Mouse (Mus musculus) urinary bladder, adult 2 months (tissue): Measurements from ENCODE around the gene Lmln. TPM values are rescaled to one million over a fixed set of nuclear protein-coding genes. Genes with fewer than 3 reads are reported as not detected.
"Not testable (repeated sequence)": the region's sequence is repeated elsewhere in the genome, so short reads cannot be mapped to it uniquely, and the experiment has no call there.

Experiments used
- DNase-seq: peaks from one replicate; pipeline ENCODE4 v3.0.0; 2022; ENCODE audit warnings: low spot score
- polyA plus RNA-seq: library from polyadenylated mRNA; depleted of rRNA; stranded (reverse); fragments of >200 nt; gene quantifications from 2 replicates; pipeline ENCODE4 v1.2.3, GENCODE M21; 2012

Gene Lmln
- polyA plus RNA-seq, 1 experiment: 1.8 TPM

DNA sequence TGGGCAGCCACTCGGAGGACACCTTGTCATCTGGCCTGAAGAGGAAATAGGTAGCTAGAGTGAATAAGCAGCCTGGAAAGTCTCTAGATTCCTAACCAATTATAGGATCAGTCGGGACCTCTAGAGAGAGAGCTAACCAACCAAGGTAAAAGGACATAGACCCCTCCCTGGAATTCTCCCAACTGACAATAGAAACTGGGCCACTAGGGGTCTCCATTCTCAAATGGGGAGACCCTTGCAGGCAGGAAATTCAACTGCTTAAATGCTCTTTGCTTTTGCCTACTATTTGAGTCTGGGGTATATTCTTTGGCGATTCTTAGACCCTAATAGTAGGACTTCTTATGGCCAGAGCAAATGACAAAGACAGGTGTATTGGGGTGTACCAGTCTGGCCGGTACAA is 72.8 kb downstream of the Lmln start:
- no peak for DNase-seq

DNA sequence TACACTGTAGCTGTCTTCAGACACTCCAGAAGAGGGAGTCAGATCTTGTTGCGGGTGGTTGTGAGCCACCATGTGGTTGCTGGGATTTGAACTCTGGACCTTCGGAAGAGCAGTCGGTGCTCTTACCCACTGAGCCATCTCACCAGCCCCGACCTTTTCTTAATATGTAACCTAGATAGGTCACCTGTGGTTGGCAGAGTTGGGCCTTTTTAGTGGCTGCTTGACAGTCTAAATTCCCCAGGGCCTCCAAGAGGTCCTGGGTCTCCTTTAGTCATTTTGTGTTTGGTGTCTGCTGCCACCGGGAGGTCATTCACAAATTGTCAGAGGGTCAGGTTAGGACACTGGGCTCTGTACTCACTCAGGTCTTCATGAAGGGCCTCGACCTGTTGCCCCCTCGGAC is 76.7 kb downstream of the Lmln start:
- not testable (repeated sequence) for DNase-seq

DNA sequence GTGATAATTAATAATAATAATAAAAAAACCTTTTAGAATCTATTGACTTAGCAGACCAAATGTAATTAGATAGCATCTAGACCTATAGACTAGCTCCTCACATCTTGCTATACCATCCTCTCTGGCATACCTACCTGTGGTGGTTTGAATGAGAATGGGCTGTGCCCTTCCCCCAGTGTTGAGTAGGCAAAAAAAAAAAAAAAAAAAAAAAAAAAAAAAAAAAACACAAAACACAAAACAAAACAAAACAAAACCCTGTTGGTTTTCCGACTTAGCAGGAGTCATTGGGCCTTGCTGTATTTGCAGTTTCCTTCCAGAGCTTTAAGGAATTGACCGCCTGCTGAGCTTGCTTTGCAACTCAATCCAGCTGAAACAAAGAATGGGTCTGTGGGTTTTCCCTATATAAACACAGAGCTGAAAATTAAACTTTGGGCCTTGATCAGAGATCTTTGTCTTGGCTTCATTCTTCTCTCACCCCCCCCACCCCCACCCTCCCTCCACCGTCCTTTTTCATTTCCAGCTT is 79.5 kb downstream of the Lmln start:
- DNase-seq: no peak

DNA sequence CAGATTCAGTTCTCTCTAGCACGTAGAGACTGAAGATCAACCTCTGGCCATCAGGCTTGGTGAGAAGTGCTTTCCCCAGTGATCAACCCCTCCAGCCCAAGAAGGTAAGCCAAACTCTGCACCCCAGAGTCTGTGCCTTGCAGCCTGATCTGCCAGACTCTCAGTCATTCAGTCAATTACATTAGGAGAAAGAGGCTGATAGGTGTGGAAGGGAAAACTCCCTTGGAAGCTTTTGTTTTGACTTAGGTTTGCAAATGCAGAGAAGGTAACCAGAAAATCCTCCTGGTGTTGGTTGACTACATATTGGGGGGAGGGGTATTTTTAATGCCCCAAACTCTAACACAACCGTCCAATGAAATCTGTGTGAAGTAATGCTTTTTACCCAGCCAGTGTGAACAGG is 81.1 kb downstream of the Lmln start:
- DNase-seq: no peak

DNA sequence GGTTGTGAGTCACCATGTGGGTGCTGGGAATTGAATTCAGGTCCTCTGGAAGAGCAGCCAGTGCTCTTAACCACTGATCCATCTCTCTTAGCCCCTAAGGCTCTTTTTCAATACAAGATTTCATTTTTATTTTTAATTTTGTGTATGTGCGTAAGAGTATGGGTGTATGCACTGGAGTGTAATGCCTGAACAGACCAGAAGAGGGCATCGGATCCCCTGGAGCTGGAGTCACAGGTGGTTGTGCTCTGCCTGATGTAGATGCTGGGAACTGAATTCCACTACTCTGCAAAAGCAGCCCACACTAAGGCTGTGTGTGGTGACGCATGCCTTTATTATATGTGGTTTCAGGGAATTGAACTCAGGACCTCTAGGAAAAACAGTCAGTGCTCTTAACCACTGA is 83.9 kb downstream of the Lmln start:
- no peak for DNase-seq

DNA sequence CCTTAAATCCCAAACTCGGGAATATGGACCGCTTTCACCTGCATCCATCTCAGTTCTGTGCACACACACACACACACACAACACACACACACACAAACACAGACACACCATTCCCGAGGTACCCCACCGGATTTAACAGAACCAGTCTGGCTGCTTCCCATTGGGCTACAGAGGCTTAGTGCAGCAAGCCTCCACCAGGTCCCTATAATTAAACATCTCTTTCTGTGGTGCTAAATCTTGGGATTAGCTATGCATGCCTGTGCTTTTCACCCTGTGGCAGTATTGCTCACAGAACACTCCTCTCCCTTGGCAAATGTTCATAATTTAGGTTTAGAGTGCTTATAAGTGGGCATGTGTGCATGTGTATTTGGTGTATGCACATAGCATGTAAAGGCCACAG is 85.8 kb downstream of the Lmln start:
- DNase-seq: no peak

DNA sequence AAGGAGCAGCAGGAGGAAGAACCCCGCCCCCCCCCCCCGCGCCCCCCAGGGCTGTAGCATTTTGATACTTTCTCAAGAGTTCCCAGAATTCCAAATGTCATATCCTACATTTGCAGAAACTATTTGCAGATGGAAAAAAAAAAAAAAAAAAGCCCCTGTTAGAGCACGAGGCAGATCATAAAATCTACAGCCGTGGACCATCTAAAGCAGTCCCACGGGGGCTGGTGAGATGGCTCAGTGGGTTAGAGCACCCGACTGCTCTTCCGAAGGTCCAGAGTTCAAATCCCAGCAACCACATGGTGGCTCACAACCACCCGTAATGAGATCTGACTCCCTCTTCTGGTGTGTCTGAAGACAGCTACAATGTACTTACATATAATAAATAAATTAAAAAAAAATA is 88.6 kb downstream of the Lmln start:
- DNase-seq: not testable (repeated sequence)

DNA sequence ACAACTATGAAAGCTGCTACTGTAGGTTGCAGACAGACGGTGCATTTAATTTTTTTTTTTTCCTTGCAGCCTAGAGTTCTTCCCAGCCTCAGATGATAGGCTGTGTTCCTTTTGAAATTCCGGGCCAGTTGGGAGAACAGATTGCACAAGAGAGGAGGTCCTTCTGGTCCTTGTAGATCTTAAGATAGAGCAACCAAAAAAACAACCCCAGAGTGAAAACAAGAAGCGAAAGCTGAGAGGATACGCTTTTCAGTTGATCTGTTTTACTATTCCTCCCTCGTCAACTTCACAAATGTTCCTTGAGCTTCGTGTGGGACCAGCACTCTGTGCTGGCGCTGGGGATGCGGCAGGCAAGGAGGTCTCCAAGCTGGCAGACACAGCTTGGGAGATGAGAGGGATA is 89.2 kb downstream of the Lmln start:
- DNase-seq: no peak

DNA sequence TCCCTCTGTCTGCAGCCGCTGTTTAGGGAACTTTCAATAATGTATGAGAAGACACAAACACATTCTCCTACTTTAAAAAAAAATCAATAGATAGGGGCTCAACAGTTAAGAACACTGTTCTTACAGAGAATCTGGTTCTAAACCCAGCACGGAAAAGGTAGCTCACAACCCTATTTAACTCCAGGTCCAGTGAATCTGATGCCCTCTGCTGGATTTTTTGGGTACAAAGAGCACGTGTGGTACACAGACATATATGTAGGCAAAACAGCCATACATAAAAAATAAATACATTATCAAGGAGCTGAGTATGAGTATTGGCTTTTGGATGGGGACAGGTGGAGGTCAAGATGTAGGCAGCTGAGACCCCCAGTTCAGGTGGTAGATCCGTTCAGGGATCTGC is 92.7 kb downstream of the Lmln start:
- DNase-seq: no peak

DNA sequence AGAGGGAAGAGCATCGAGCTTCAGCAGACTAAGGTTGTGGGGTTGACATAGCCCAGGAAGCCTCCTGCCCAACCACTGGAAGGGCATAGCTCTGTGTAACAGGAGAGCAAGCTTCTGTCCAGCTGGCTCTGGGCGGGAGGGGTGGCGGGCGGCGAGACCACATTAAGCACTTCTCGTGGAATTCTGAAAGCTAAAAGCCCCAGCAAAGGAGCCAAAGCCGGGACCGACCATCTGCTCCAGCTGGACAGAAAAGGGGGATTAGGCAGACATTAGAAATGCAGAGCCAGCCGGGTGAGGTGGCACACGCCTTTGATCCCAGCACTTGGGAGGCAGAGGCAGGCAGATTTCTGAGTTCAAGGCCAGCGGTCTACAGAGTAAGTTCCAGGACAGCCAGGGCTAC is 95.7 kb downstream of the Lmln start:
- DNase-seq: no peak

DNA sequence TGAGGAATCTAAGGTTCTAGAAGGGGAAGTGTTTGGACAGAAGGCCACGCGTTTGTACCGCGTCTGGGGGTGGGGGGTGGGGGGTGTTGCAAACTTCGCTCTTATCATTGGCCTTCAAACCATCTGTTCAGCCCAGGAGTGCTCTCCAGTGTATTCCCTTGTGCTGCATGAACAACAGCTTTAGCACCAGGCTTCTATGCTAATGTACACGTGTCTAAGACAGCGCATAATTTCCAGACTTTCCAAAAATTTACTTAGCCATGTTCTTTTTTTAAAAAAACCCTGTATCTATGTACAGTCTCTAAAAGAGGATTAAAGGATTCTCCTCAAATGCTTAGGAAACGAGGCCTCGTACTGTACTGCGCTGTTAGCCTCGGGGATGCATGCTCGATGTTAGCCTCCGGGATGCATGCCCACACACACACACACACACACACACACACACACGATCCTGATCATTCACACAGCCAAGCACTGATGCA is 96.3 kb downstream of the Lmln start:
- DNase-seq: no peak

DNA sequence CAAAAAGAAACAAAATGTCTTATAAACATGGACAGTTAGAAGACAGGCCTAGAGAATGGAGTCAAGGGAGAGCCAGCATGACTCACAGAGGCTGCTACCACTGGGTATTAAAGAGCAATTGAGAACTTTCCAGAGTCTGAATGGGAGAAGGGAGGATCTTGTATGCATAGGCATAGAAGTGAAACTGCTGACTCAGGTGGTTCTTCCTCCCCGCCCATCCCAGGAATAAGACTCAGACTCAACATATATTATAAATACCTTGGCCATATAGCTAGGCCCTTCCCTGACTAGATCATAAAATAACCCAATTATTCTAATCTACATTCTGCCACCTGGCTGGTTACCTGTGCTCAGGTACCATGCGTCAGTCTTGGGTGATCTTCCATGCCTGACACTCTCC is 97.0 kb downstream of the Lmln start:
- no peak for DNase-seq

DNA sequence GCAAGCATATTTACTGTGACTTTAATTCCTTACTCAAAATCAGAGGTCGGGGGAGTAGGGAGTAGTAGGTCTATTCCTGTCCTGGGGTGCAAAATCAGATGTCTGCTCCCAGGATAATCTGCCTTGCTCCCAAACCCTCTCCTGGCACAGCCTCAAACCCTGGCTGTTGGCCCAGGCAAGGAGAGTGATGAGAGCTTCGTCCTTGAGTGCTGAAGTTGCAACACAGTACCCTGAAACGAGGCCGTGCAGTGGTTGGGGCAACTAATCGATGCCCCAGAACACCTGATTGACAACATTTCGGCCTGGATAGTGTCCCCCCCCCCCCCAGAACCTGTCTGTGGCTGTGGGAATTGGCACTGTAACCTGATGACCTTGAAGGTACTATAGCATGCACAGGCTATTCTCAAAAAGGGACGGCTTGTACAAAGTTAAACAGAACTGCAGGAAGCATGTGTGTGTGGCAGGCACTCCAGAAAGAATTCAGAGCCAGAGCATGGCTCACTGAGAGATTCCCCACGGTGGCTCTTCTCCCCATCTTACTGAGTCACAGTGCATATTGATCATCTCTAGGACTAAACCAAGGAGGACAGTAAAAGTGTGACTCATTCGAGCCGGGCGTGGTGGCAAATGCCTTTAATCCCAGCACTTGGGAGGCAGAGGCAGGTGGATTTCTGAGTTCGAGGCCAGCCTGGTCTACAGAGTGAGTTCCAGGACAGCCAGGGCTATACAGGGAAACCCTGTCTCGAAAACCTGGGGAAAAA is 101.2 kb downstream of the Lmln start:
- DNase-seq: no peak

DNA sequence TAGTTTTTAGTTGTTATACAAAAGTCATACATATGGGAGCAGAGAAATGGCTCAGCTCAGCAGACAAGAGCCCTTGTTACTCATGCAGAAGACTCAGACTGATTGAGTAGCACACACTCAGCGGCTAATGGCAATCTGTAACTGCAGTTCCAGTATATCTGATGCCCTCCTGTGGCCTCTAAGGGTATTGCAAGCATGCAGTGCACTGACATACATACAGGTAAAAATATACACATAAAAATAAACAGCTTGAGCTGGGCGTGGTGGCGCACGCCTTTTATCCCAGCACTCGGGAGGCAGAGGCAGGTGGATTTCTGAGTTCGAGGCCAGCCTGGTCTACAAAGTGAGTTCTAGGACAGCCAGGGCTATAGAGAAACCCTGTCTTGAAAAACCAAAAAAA is 104.0 kb downstream of the Lmln start:
- not testable (repeated sequence) for DNase-seq

DNA sequence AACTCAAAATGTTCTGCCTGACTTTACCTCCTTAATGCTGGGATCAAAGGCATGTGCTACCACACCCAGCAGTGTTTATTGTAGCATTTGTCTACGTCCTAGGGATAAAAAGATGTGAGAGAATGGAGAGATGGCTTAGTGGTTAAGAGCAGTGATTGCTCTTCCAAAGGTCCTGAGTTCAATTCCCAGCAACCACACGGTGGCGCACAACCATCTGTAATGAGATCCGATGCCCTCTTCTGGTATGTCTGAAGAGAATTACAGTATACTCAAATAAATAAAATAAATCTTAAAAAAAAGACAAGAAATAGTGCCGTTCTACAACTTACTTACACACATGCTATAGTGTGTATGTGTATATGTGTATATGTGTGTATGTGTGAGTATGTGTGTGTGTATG is 105.2 kb downstream of the Lmln start:
- no peak for DNase-seq

DNA sequence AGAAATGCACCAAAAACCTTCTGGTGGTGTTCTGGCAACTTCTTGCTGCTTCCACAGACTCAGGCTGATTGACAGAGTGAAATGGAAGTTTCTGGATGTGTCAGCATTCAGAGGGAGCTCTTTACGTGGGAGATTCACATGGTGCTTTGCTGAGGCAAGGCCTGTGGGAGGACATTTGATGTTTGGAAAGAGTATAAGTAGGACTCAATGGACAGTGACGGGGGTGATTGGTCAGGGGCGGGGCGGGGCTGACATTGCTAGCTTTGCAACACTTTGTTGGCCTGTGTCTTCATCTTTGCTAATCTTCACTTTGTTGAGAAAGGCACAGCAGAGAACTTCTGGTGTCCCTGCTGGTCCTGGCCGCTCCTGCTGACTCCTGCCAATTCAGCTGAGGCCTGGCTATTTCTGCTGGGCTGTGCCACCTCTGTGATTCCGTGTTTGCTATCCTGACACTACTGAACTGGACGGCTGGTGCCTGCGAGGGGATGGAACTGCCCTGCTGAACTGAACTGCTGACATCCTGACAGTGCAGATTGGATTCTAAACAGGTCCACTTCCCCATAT is 107.2 kb downstream of the Lmln start:
- no peak for DNase-seq

DNA sequence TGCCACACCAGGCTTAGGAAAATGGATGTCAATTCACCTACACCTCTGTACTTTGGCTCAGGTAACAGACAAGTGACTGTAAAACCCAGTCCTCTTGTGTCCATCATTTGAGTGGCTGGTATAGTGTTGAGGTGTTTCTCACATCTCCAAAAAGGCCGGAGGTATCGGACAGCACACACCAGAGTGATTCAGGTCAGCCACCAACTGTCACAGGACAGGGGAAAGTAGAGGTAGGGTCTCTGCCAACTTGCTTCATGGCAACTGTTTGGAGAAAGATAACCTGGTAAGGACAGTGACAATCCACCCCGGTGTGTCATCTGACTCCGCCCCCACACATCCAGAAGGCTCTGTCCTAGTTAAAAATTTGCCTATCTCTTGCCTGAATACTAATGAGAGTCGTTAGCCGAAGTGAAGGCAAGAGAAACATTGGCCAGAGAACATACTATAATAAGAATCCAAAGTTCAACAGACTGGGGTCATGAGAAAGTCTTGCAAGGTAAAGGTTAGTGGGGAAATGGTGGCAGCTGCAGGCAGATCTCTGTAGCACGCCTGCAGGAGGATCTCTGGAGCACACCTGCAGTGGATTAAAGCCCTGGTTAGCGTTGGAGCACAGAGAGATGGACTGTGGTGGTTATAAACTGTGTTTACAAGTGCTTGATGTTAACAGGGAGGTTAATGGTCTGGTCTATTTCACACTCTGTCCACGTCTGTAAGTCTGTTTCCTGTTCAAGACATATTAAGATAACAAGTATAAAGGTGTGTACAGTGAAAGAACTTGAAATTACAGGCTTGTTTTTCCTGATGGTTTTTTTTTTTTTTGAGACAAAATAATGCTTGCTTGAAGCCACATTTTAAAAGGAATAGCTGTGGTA is 108.6 kb downstream of the Lmln start:
- no peak for DNase-seq

DNA sequence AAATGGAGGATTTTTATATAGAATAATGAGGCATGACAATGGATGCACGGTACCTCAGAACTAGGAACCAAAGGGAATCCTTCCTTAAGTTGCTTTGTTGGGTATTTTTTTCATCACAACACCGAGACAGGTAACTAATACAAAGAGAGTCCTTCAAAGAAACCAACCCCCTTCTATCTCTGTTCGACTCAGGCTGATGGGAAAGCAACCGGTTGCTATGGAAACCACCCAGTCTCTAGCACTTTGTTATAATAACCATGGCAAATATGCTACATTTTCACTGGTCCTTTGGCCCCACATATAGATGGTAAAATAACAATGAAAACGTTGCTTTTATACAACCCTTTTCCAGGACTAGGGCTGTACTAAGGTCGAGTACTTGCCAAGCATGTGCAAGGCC is 109.5 kb downstream of the Lmln start:
- DNase-seq: no peak

DNA sequence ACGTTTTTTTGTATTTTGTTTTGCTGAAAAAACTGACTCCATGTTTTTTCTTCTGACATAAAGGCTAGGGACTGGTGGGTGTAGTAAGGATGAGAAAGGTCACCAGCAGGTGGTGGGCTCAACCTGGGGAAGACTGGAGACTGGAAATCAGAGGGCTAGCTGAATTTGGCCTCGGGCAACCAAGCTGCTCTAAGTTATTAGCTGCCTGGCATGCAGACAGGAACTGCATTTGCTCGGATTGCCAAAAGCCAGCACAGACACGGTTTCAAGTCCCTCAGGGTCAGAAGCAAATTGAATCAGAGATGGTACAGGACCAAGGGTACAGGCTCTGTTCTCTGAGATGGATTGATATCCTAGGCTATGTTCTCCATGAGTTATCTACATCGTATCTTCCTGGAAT is 110.8 kb downstream of the Lmln start:
- no peak for DNase-seq

DNA sequence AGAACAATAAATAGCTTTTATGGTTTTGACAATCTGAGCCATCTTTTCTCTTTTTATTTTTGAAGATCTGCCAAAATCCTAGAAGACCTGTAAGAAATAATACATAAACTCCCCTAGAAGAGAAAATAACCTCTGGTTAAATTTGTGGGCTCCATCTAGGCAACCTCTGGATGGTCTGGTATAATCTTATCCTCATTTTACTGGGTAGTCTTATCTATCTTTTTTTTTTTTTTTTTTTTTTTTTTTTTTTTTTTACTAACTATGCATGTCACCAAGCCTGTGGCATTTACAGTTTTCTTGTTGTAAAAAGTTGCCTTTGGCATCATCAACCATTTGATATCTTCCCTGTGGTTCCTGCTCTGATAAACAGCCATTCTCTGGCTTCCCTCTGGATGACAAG is 112.4 kb downstream of the Lmln start:
- no peak for DNase-seq

DNA sequence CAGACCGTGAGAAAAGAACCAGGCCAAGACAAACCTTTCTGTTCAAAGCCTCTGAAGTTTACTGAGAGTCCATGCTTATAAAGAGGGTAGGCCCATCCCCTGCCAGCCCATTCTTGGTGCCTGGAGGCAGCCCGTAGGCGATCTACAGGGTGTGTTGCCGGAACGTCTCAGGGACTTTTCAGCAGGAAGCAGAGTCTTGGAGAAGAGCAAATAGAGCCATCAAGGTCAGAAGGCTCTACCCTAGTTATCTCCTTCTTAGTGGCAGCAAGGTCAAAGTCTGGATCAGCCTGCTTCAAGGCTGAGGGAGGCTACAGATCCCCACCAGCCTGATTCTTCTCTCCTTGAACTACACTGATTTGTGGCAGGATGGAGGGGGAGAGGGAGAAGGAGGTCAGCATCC is 114.5 kb downstream of the Lmln start:
- DNase-seq: not testable (repeated sequence)
